Mouse (Mus musculus): Measurements from ENCODE around the gene Tmem189.
"Not testable (repeated sequence)": the region's sequence is repeated elsewhere in the genome, so short reads cannot be mapped to it uniquely, and the experiment has no call there.

The Tmem189 gene

DNA sequence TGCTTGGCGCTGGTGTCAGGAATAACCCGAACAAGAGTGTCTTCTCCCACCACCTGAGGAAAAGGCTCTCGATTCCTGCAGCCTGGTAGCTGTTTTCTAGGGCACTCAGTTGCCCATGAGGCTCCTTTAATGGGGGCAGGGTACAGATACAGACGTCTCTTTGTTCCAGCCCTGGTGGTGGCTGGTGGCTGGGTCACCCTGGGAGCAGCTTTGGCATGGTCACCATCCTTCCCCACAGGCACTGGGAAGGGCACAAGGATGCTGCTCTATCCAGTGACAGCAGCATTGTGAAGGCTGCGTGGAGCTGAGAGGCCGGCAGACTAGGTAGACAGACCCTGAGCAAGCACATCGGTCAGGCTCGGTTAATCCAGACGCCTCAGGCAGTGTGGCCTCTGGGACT, 38.0 kb downstream of the Tmem189 start:
- DNase-seq (ENCODE audit: low spot score in 2 of 2), result no peak

DNA sequence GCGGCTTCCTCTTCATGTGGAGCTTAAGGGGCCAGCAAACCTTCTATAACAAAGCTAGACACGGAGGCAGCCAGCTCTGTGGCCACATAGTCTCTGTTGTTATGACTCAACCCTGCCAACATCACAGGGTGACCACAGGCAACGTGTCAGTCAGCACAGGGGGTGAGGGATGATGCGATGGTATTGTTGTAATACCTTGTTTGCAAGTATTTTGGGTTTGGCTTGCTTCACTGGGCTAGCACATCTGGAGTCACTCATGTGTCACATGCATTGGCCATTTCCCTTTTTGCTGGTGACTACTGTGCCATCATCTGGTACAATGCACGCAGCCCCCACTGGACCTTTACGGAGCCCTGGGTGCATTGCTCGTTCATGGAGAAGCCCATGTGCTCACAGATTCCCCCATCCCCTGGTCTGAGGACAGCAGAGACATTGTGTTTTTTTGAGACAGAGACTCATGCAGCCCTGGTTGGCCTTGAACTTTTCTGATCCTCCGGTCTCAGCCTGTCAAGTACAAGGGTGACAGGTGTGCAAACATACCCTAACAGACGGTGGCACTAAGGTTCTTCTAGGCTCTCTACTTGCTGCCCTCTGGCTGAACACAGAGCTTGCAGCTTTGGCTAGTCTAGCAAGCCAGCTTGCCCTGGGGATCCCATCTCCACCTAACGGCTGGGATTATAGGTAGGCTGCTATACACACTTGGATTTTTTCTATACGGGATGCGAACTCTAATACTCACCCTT, 40.2 kb downstream of the Tmem189 start:
- no peak for DNase-seq (ENCODE audit: low spot score in 2 of 2)

DNA sequence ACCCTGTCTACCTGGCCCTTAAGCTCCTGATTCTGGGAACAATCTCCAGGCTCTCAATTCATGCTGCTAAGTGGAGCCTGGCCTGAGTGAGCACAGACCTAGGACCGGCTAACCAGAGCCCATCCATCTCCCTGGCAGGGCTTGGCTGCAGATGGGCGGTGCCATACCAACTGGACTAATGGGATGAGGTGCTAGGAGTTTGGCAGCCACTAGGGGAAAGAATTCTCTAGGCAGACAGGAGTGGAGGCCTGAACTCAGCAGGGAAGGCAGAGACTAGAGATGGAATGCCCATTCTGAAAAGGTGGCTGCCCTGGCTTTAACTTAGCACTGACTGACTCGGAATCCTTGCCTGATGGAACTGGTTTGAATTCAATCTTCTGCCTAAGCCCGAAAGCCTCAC, 43.2 kb downstream of the Tmem189 start:
- no peak for DNase-seq (ENCODE audit: low spot score in 2 of 2)

DNA sequence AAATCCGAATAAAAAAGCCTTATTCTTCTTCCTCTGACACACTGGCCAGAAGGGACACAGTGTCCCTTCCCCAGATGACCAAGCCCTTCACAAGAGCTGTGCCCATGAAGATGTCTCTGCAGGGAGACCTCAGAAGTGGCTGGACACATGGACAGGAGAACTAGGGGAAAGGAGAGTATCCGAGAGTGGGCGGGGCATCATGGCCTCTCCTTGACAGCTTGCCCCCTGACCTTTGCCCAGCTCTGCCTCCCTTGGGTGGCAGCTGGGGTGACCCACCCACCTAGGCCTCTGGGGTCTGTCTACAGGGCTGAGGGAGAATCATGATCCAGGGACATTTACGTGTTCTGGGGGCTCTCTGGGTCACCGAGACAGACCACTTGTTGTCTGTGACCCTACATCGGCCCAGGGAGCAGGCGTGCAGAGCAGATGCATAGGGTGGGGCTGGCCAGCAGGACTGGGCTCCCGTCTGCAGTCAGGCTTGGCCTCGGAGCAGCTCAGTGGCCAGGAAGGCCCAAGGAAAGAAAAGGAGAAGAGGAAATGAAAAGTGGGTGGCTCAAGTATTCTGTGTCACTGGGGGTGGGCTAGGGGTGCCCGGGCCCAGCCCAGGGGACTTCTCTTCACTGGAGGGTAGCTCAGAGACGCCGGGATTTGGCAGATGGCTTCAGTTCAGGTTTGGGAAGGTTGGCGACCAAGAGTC, 46.1 kb downstream of the Tmem189 start:
- DNase-seq (ENCODE audit: low spot score in 2 of 2), result not testable (repeated sequence)

DNA sequence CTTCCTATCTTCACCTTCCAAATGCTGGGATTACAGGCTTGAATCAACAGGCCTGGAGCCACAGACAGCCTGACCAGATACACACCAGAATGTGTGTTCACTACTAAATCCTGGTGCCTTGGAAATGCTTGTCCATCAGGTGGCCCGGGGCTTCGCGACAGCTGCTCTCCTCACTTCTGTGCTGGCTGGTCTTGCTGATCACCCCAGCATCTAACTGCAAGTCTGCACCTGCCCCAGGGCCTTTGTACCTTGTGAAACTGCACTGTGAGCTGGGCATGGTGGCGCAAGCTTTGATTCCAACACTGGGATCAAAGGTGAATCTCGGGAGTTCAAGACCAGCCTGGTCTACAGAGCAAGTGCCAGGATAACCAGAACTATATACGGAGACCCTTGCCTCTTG, 47.5 kb downstream of the Tmem189 start:
- DNase-seq (ENCODE audit: low spot score in 2 of 2), result no peak

DNA sequence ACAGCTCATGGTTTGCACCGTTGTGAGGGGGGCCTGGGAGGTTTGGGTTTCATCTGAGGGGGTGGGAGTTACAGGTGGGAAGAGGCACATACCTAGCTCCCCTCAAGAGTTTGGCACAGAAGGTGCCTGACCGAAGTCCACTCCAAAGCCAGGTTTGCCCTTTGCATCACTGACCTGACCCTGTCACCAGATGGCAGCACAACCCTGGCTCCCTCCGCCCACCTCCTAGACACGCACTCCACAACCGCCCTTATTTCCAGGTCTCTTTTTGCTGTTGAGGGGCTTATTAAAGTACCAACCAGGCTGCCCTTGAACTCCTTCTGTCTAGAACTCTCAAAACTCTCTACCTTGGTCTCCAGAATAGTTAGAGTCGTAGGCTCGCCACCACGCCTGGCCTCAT, 48.3 kb downstream of the Tmem189 start:
- DNase-seq (ENCODE audit: low spot score in 2 of 2), result peak; percentile 43 to 44

DNA sequence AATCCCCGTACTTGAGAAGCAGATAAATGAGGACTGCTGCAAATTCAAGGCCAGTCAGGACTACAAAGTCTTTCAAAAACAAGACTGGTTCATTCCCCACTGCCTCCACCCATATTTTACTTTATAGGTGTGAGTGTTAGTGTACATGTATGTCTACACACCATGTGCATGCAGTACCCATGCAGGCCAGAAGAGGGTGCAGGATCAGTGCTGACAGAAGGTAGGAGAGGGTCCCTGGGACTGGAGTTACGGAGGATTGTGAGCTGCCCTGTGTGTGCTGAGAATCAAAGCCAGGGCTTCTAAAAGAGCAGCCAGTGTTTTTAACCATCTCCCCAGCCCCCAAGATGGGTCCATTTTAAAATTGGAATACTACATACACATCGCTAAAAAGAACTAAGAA, 49.3 kb downstream of the Tmem189 start:
- no peak for DNase-seq (ENCODE audit: low spot score in 2 of 2)

DNA sequence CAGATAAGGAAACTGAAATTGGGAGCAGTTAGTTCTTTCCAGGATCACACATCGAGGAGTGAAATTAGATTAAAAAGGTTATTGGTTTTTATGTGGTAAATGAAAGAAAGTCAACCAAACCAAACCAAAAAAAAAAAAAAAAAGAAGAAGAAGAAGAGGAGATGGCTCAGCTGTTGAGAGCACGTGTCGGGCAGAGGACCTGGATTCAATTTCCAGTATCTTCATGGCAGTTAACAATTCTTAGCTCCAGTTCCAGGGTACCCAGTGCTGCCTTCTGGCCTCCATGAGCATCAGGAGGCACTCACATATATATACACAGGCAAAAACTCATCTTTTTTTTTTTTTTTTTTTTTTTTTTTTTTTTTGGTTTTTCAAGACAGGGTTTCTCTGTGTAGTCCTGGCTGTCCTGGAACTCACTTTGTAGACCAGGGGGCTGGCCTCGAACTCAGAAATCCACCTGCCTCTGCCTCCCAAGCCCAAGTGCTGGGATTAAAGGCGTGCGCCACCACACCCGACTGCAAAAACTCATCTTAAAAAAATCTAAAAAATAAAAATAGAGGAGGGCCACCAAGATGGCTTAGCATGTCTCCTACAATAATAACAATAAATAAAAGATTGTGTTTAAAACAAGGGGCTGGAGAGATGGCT, 54.6 kb downstream of the Tmem189 start:
- DNase-seq (ENCODE audit: low spot score in 2 of 2), result no peak

DNA sequence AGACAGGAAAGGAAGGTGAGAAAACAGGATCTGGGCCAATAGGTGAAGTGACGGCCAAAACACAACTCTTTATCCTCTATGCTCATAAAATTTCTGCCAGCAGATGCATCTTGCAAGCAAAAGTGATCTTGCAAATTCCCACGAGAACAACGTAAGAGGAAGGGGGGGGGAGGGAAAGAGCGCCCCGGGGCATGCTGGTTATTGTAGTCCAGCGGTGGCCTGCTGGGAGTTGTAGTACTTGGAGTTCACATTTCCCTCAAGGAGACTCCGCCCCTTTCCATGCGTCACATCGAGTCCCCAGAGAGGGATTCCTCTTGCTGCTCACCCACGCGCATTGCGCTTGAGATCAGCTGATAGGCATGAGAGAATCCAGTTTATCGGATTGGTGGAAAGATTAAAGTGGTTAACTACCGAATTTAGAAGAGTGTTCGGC, 55.3 kb downstream of the Tmem189 start:
- peak; percentile 88 to 94 for DNase-seq (ENCODE audit: low spot score in 2 of 2)

DNA sequence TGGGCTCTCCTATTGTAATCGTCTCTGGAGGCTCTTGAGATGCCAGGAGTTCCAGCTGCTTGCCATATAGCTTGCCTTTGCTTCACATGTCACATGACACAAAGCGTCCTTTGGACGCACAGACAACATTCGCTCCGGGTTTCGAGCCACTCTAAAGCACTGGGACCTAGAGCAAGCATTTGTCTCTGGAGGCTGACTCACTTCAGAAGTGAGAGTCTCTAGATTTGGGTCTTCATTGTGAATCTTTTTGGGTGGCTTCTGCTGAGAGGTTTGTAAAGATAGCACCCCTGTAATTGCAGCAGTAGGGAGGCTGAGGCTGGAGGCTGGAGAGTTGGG, 56.1 kb downstream of the Tmem189 start:
- no peak for DNase-seq (ENCODE audit: low spot score in 2 of 2)

DNA sequence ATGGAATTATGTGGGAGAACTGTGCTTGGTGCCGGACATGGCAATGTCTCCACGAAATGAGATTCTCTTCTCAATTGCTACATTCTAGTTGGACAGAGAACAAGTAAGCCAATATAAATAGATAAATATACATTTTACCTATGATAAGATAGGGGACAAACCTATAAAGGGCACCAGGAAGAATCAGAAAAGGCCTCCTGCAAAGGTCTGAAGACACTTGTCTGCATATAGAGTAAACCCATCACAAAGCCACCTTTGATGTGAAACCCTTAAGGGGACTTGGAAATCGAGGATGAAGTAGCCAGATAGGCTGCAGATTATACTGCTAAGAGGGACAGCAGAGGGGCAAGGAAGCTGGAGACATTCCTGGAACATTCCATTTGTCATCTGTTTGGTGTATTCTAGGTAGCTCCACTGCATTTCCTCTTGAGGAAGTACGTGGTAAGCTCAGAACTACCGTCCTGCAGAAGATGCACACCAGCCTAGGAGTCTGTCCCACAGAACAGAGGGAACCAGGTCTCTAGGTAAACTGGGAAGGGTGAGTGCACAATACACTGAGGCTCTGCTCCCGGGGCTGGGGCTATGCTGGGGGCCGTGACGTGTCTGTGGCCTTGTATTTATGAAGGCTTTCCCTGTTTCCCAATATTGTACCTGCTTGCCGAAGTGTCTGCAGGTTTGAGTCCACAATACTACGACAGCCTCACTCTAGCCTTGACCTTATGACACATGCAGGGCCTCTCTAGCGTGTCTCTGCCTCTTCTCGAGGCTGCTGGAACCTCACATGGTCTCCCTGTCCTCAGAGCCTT, 56.7 kb downstream of the Tmem189 start:
- DNase-seq (ENCODE audit: low spot score in 2 of 2), result no peak

DNA sequence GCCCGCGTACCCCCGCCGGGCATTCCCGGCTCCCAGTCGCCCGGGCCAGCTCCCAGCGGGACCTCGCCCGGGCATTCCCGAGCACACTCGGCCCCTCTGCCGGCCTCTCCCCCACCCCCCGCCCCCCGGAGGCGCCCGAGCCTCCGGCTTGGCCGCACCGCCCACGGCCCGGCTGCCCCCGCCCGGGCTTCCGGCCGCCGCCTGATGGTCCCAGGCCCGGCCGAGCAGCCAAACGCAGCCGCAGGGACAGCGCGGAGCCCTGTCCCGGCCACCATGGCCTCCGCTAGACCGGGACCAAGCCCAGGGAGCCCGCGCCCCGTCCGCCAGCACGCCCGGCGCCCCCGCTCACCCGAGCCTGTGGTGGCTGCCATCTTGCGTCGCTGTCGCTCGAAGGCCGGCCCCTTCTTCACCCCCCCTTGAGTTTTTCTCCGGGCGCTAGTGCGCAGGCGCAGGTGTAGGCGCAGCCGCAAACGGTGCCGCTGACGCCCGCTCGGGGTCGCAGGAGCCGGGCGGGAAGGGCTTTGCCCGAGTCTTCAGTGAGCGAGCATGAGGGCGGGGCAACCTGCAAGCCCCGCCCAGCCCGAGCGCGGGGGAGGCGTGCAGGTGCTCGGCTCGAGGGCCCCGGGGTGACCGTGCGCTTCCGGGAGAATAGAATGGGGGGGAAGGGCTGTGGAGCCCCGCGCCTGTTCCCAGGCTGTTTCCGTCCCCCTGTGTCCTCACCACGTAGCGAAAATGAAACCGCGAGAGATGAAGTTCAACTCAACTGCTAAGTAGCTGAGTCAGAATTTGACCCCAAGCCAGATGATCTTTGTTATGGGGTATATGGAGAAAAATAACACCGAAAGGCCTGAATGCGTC, 57.8 kb downstream of the Tmem189 start, which contains the start of gene Ube2v1:
TSS of gene Ube2v1 (minus strand) at position 505 of the 858 bp plus-strand sequence.
- DNase-seq (ENCODE audit: low spot score in 2 of 2), result peak; percentile 97

DNA sequence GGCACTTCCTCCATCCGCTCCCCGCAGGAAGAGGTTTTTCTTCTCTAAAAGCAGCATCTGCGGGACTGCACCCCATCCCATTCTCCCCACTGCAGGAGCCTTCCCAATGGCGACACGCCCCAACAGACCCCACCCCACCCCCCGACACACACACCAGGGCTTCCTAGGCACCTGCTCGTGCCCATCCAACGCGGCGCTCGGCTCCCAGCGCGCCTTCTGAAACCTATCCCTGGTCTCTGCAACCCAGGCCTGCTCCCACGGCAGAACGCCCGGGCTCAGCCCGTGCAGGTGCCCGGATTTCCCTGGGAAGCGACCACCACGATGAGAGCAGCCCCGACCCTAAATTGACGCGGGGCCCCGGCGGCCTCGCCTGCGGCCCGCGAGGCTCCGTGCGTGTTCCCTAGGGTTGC, 58.4 kb downstream of the Tmem189 start:
- DNase-seq (ENCODE audit: low spot score in 2 of 2), result no peak

DNA sequence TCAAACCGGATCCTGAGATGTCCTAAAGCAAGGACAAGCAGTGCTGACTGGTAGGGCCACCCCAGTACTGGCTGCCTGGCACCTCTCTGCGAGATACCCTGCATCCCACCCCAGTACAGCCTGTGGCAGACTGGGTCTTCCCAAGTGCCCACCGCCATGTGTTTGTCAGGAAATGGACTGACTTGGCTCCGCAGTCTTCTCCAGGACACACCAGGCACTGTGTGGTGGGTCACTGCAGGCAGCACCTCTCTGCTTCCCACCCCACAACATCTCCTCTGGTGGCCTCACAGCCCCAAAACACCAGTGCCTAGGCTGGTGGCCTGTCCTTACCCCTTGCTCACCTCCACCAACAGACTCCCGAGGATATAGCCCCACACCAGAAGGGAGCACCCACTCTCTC, 59.2 kb downstream of the Tmem189 start:
- DNase-seq (ENCODE audit: low spot score in 2 of 2), result no peak

DNA sequence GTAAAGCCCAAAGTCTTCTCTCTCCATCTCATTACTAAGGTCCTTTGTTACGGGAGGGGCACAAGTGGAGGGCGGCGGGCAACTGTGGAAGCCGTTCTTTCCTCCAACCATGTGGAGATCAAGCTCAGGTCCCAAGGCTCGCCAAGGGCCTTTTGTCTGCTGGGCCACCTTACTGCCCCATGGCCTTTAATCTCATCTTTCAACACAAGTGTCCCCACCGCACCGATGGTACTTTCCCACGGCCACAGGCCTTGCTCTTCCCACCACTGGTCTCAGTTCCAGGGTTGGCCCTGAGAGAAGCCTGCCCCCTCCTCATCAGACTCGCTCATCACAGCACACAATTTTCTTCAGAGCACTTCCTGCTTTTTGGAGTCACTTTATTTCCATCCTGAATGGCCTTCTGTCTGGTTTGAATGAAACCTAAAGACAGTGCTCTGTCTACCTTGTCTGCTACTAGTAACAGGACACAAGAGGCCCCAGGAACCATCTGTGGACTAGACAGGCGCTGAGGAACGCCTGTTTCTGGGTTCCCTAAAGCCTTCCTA, 59.9 kb downstream of the Tmem189 start:
- no peak for DNase-seq (ENCODE audit: low spot score in 2 of 2)

DNA sequence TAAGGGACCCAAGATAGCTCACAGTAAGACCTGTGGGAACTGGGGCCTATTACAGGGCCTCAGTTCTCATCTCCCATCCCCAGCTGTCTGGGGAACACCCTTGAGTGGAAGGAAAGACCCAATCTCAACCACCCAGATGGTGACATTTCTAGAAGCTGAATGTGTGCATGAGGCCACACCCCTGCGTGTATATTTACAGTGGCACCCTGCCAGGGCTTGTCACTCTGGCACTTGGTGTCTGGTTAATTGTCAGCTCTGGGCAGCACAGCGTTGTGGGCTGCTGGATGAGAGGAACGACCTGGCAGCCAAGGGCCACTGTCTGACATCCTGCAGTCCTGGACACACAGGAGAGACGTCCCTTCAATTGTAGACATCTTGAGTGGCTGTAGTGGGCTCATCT, 60.8 kb downstream of the Tmem189 start:
- DNase-seq (ENCODE audit: low spot score in 2 of 2), result peak in 1 of 2 experiments; percentile 32

DNA sequence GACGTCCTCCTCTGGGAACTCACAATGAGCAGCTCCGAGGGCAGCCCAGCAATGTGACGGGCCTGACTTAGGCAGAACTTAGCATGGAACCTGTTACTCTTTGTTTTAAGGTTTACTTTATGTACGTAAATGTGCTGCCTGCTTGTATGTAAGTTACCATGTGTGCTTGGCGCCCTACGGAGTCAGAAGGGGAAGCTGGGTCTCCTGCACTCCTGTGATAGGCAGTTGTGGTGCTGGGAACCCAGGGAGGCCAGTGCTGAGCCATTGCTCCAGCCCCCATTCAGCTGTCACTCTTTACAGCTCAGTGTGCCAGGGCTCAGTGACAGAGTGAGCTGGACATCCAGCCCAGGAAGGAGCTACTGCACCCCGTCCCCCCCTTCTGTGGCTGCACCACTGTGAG, 62.6 kb downstream of the Tmem189 start:
- DNase-seq (ENCODE audit: low spot score in 2 of 2), result no peak

DNA sequence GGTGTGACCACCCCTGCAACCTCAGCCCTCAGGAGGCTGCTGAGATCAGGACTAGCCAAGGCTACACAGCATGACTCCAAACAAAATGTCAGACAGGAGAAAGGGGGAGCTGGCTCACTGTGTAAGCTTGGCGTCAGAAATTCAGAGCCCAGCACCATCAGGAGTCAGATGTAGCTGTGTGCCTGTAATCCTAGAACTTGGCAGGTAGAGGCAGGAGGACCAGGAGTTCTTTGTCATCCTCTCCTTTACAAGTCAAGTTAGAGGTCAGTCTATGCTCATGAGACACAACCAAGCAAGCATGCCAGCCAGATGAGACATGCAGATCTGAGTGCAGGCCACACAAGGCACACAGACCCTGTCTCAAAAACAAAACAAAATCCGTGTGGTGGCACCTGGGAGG, 64.0 kb downstream of the Tmem189 start:
- no peak for DNase-seq (ENCODE audit: low spot score in 2 of 2)

DNA sequence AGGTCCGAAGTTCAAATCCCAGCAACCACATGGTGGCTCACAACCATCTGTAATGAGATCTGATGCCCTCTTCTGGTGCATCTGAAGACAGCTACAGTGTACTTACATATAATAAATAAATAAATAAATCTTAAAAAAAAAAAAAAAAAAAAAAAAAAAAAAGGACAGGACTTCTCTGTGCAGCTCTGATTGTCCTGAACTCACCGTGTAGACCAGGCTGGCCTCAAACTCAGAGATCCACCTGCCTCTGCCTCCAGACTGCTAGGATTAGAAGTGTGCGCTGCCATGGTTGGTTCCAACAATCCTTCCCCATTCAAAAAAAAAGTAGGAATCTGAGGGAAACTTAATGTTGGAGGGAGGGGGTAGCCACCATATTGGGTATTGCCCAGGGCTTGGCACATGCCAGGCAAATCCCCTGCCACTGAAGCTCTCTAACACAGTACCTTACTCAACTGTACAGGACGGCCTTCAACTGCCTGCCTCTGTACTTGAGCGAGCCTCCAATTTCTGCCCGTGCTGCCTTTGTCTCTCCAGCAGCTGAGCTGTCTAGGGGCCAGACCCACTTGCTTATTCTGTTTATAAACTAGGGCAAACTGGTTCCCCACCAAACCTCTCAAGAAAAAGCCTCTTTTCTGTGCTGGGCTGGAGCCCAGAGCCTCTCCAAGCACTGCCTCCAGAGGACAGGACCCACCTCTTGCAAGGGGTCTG, 65.1 kb downstream of the Tmem189 start:
- DNase-seq (ENCODE audit: low spot score in 2 of 2), result no peak

DNA sequence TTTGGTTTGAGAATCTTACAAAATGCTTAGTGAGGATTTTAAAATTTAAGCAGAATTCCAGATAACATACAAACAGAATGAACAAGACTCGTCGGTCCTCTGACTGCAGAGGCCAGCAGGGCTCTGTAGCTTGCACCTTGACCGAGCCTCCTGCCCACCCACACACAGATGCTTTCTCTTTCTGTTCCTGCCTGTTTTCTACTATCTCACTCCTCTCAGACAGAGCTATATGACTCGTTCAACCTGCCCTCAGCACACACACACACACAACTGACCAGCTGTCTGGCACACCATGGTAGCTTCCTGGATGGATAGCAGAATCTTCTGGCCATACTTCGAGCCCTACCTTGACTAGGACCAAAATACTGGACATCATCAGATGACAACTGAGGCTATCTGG, 66.7 kb downstream of the Tmem189 start:
- no peak for DNase-seq (ENCODE audit: low spot score in 2 of 2)

Measured in urinary bladder, postnatal 36 days (tissue).